Mouse (Mus musculus) cerebellum, adult 2 months (tissue): ENCODE measurements at regions not wholly inside any gene's neighbourhood (a gene's known extent, or its start where the extent isn't known, plus 50 kb on each side); places are given as distances from the start of the nearest gene placed in this dataset.

Experiments
- DNase-seq, 2 experiments: peaks; one replicate each; pipeline ENCODE4 v3.0.0; 2021
- H3K27ac ChIP-seq: fragments of 200-500 bp; 2 replicates; pipeline ENCODE4 v1.5.1; 2012; ENCODE audit warnings: low read length, control low read depth, inconsistent platforms; ENCODE audit not compliant: insufficient read depth
- H3K27me3 ChIP-seq: fragments of 200-500 bp; 2 replicates; pipeline ENCODE4 v1.6.1; 2012; ENCODE audit warnings: inconsistent platforms, mild to moderate bottlenecking, low read length, moderate library complexity; ENCODE audit not compliant: control insufficient read depth, insufficient read depth
- H3K4me1 ChIP-seq: fragments of 200-500 bp; 2 replicates; pipeline ENCODE4 v1.6.1; 2011; ENCODE audit warnings: low read length; ENCODE audit not compliant: control insufficient read depth, insufficient read depth
- H3K4me3 ChIP-seq: fragments of 200-500 bp; replicated peaks from 2 replicates; pipeline ENCODE3; 2011; ENCODE audit warnings: mild to moderate bottlenecking, low read depth, low read length, control low read depth; ENCODE audit not compliant: insufficient read depth
- CTCF ChIP-seq: fragments of 200-500 bp; IDR thresholded peaks from 2 replicates; pipeline ENCODE4 v1.5.1; 2011; ENCODE audit warnings: low read depth, mild to moderate bottlenecking, control low read depth, low read length, moderate library complexity, borderline replicate concordance; ENCODE audit not compliant: insufficient read depth
- POLR2A ChIP-seq: fragments of 200-500 bp; IDR thresholded peaks from 2 replicates; pipeline ENCODE4 v1.6.1; 2011; ENCODE audit warnings: low read length, control low read depth, borderline replicate concordance; ENCODE audit not compliant: insufficient read depth
- WGBS: fragments of 180-500 bp; shearing (Covaris S2); methylation state at CpG from one replicate; pipeline ENCODE4 v1.1.7; 2018; 5-methylcytosine and 5-hydroxymethylcytosine counted together

- no peak for TF ChIP-seq POLR2A
- no peak for TF ChIP-seq CTCF
- DNase-seq, result no peak
- Histone ChIP-seq H3K4me3 (no peak overlapping the region), H3K27me3 (no peaks in the 10 kb centered on the region), H3K4me1 (0 out of 2 replicates have a peak, but pooled peaks cover 3% of the 10 kb centered on the region), H3K27ac (no peak overlapping the region)
These were observed 153.6 kb downstream of the Ackr3 start for GRCm38 (mm10) chr1:90357391-90357790.

- WGBS, result 95% methylated on average over 2 of the region's 2 CpGs
- H3K4me3 ChIP-seq, result no peak overlapping the region
- no peak for DNase-seq
- no peaks in the 10 kb centered on the region for H3K27me3 ChIP-seq
- H3K4me1 ChIP-seq, result 0 out of 2 replicates have a peak, but pooled peaks cover 3% of the 10 kb centered on the region
- TF ChIP-seq CTCF, result no peak
- no peak for TF ChIP-seq POLR2A
- no peak overlapping the region for H3K27ac ChIP-seq
These were observed 155.2 kb downstream of the Ackr3 start for GRCm38 (mm10) chr1:90358971-90359370.

DNA sequence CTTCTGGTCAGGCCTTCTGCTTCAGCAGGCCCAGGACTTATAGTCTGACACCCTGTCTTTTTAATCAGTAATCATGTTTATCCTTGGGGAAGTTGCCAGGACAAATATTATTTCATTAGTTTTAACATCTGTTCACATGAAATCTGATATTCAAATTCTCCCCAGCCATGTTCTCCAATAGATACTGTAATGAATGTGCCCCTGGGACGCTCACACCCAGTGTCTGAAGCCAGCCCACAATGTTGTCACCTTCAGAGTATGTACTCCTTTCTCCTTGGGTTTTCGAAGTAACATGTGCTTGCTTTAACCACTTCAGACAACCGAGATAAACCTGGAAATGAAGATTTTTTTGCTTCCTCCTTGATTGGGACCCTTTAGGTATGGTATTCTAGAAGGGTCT, 156.3 kb downstream of the Ackr3 start:
- Histone ChIP-seq H3K27ac (no peak overlapping the region), H3K4me1 (0 out of 2 replicates have a peak, but pooled peaks cover 3% of the 10 kb centered on the region), H3K27me3 (no peaks in the 10 kb centered on the region), H3K4me3 (no peak overlapping the region)
- DNase-seq, result no peak
- 90% methylated on average over 3 of the region's 3 CpGs for WGBS
- TF ChIP-seq POLR2A (no peak), CTCF (no peak)

DNA sequence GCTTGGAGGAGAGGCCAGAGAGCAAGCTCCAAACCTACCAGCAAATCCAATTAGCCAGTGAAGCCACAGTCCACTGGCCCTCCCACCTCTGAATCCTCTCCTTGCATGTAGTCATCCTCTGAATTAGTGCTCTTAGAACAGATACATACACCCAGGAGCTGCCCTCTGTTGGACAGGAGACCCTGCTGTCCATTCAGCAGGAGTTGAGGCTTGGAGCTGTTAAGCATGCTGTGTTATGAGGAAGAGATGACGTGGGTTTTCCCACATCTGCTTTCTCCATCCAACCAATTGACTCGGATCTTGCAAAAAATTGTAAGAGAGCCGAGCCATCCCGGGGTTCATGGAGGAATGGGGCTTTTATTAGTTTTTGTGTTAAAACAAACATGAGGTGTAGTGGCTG, 160.7 kb downstream of the Ackr3 start:
- H3K27ac ChIP-seq, result no peak overlapping the region
- WGBS, result 89% methylated on average over 4 of the region's 4 CpGs
- DNase-seq, result no peak

GRCm38 (mm10) chr1:90368581-90368980, 164.8 kb downstream of the Ackr3 start:
- no peak for TF ChIP-seq CTCF
- 87% methylated on average over 10 of the region's 10 CpGs for WGBS

More for the DNA sequence above, 160.7 kb downstream of the Ackr3 start:
- Histone ChIP-seq H3K4me3 (no peak overlapping the region), H3K4me1 (no peaks in the 10 kb centered on the region), H3K27me3 (no peaks in the 10 kb centered on the region)
- TF ChIP-seq CTCF (no peak), POLR2A (no peak)

GRCm38 (mm10) chr1:90369287-90369686, 165.5 kb downstream of the Ackr3 start:
- Histone ChIP-seq H3K27me3 (no peaks in the 10 kb centered on the region), H3K27ac (no peak overlapping the region), H3K4me3 (no peak overlapping the region), H3K4me1 (no peaks in the 10 kb centered on the region)
- no peak for TF ChIP-seq POLR2A
- no peak for TF ChIP-seq CTCF
- WGBS, result 88% methylated on average over 2 of the region's 2 CpGs
- no peak for DNase-seq

More at GRCm38 (mm10) chr1:90368581-90368980, 164.8 kb downstream of the Ackr3 start:
- Histone ChIP-seq H3K4me1 (no peaks in the 10 kb centered on the region), H3K27me3 (no peaks in the 10 kb centered on the region), H3K4me3 (no peak overlapping the region), H3K27ac (no peak overlapping the region)
- no peak for DNase-seq

DNA sequence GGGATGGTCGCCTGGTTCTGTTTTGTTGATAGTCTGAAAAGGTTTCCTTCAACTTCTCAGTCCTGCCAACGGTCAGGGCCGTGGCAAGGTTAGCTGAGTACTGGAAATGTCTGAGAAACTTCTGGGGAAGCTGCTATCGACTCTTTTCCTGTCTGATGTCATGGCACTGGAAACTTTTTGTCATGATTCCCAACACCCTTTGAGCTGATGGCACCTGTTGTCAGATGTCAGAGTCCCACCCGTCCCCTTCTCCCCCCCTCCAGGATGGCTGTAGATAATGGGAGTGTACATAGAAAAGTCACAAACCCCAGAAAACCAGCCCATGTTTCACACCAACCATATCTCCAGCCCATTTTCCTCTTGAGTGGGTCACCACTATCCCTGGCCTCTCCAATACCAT, 167.0 kb downstream of the Ackr3 start:
- no peak overlapping the region for H3K4me3 ChIP-seq
- 79% methylated on average over 5 of the region's 5 CpGs for WGBS
- H3K27me3 ChIP-seq, result no peaks in the 10 kb centered on the region
- H3K27ac ChIP-seq, result no peak overlapping the region
- no peak for TF ChIP-seq CTCF
- TF ChIP-seq POLR2A, result no peak
- H3K4me1 ChIP-seq, result no peaks in the 10 kb centered on the region
- DNase-seq, result no peak

DNA sequence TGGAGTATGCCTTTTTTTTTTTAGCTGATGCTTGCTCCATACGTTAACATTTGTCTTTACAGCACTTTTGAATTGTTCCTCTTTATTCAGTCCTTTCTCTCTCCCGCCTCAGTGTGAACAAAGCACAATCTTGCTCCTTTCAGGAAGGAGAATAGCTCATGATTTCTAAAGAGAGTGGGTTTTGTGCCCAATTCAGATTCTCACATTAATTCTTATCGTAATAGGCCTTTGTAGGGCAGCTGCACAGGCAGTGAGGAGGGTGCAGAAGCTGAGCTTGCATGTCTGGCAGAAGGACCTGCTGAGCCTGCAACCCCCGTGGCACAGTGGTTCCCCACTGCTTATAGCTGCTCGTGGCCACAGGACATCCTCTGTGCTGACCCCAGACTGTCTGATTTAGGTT, 169.2 kb downstream of the Ackr3 start:
- Histone ChIP-seq H3K4me3 (no peak overlapping the region), H3K4me1 (no peaks in the 10 kb centered on the region), H3K27ac (no peak overlapping the region), H3K27me3 (no peaks in the 10 kb centered on the region)
- DNase-seq, result no peak
- WGBS, result 86% methylated on average over 5 of the region's 5 CpGs
- TF ChIP-seq POLR2A, result no peak
- TF ChIP-seq CTCF, result no peak

- TF ChIP-seq CTCF (no peak), POLR2A (no peak)
- 93% methylated on average over 12 of the region's 12 CpGs for WGBS
- Histone ChIP-seq H3K27me3 (no peaks in the 10 kb centered on the region), H3K4me3 (no peak overlapping the region), H3K4me1 (no peaks in the 10 kb centered on the region), H3K27ac (no peak overlapping the region)
- DNase-seq, result no peak
These were observed 170.7 kb downstream of the Ackr3 start for GRCm38 (mm10) chr1:90374517-90374916.
